Mouse (Mus musculus): ENCODE results near the gene Tdp1.
"Not testable (repeated sequence)": the region's sequence is repeated elsewhere in the genome, so short reads cannot be mapped to it uniquely, and the experiment has no call there.

Gene Tdp1

GRCm38 (mm10) chr12:99956411-99956810 is 72.1 kb downstream of the Tdp1 start:
- DNase-seq (ENCODE audit: low read depth in 2 of 2, low spot score in 2 of 2) = no peak

DNA sequence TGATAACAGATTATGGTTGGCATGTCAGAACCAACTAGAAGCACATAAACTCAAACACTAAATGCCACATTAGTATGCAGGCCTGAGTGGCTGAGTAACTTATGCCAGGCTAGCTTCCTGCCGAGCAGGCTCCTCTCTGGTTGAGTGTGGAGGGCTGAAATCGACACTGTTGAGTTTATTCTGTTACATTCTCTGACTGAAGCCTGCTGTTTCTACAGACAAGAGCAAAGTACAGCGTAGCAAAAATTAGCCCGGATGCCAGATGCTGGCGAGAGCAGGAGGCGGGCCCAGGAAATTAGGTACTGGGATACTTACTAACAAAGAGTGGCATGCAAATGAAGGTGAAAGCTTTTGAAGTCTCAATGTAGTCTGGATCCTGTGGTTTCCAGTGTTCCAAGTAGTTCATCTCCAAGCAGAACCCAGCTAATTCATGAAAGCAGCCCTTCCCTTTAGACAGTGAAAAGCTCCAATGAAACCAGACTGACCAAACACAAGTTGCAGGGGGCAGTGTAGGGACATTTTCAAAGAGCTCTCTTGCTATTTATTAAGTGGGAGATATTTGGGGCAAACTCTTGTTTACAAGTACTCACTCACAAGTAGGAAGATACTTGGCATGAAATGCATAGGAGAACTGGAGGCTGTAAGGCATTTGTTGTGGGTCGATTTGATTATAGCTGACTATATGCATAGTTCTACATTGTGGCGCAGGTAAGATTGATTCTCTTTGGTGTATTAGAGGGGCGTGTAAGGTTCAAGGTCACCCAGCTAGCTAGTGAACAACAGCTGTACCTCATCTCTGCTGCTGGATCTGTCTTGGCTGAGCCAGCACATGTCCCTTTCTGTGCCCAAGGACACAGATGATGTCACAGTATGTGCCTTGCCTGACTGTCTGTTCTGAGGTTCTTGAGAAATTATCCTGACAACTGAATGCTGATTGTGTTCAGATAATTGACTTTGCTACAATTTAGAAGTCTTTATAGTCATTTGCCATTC is 74.0 kb downstream of the Tdp1 start:
- DNase-seq (ENCODE audit: low read depth in 2 of 2, low spot score in 2 of 2) = no peak

DNA sequence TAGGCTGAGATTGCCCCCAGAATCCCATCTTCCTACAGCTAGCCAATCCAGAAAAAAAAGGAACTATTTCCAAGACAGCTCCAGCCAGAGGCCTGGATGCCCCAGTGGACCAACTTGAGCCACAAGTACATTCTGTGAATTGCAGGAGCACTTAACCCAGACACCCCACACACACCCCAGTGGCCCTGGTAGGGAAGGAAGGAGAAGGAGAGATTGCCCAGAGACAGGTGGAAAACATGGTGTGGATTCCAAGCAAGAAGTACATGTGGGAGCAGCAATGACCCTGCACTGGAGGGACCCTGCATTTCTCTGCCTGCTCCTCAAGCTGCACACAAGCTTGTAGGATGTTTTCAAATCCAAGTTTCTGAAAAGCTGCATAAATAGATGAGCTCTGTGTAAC is 75.0 kb downstream of the Tdp1 start:
- no peak for DNase-seq (ENCODE audit: low read depth in 2 of 2, low spot score in 2 of 2)

- DNase-seq (ENCODE audit: low read depth in 2 of 2, low spot score in 2 of 2) = no peak
Observed at GRCm38 (mm10) chr12:99959930-99960329, 75.6 kb downstream of the Tdp1 start.

DNA sequence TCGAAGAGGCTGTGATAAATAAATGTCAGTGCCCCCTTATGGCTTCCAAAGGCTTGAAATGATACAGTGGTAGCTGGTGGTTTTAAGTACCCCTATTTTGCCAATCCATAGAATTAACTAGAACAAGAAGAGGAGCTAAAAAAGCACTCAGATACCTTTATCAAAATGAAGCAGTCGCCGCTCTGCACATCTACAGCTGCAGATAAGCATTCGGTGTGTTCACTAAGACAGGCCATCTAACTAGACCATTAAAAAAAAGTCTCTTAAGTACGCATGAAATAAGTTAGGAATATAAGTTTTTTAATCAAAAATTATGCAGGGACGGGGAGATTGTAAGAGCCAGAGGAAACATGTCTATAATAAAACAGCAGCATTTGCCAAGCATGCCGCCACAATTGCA is 76.4 kb downstream of the Tdp1 start:
- no peak for DNase-seq (ENCODE audit: low read depth in 2 of 2, low spot score in 2 of 2)

DNA sequence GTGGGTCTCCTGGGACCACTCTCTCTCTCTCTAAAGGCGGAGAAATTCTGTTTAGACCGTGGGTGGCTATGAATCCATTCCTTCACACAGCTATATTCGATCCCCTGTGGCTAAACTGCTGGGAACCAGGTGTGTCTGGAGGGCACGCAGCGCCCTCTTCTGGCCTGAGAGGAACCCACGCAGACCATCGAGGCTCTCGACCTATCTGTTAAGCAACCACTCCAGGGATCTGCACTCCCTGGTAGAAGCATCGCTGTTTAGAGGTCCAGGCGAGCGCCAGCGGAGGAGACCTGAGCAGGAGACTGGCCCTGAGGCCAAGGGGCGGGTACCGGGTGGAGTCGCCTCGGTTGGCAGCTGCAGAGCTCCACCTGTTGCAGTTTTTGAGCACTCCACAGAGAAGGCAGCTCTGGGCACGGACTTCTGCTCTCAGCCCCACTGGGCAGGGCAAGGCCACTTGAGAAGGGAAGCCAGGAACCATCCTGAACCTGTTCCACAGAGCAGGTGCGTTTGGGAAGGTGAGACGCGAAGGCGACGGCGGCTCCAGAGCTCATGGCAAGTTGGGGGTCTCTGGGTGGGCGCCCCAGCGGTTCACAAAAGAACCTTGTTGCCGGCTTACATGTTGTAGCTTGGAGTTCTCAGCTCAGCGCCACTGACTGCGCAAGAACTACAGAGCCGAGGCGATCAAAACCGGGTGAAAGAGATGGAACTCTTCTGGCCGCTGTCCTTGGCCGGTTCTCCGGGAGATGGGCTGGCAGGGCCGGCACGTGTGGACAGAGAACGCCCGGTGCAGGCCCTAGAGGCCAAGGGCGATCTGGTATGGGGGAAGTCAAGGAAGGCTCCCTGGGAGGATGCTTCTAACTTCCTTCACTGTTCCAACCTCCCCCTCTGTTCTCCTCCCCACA is 80.2 kb downstream of the Tdp1 start, which contains the start of gene Kcnk13:
Gene Kcnk13 (plus strand): TSS at position 199 of the 902 bp plus-strand sequence.
- DNase-seq (ENCODE audit: low read depth in 2 of 2, low spot score in 2 of 2) = peak; percentile 16 to 44

DNA sequence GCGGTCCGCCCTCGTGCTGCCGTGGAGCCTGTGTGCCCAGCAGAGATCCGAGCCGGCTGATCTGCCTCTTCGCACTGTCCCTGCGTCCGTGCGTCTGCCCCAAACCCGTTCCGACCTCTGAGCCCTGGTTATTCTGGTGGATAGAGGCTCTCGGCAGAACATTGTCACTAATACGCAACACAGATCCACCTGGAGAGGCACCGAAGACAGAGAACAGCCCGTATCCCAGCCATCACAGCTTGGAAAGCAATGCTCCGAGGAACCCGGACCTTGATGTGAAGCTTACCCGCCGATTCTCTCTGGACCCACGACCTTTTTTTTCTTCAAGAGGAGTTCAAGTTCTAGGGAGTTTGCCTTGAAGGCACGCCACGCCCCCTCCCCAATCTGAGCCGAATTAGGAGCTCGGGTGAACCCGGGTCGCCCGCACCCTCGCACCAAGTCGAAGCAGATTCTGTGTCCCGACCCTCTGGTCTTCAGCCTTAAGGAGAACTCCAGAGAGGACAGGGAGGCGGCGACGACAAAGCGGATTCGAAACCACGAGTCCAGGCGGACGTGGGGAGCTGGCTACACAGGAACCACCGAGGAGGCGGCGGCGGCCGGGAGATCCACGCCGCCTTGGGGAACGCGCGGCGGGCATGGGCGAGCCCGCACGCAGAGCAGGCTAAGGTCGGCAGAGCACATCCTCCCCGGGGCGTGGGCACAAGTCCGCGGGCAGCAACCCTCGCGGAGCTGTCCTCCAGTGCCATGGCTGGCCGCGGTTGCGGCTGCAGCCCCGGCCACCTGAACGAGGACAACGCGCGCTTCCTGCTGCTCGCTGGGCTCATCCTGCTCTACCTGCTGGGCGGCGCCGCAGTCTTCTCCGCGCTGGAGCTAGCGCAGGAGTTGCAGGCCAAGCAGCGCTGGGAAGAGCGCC is 81.1 kb downstream of the Tdp1 start:
- no peak for DNase-seq (ENCODE audit: low read depth in 2 of 2, low spot score in 2 of 2)

DNA sequence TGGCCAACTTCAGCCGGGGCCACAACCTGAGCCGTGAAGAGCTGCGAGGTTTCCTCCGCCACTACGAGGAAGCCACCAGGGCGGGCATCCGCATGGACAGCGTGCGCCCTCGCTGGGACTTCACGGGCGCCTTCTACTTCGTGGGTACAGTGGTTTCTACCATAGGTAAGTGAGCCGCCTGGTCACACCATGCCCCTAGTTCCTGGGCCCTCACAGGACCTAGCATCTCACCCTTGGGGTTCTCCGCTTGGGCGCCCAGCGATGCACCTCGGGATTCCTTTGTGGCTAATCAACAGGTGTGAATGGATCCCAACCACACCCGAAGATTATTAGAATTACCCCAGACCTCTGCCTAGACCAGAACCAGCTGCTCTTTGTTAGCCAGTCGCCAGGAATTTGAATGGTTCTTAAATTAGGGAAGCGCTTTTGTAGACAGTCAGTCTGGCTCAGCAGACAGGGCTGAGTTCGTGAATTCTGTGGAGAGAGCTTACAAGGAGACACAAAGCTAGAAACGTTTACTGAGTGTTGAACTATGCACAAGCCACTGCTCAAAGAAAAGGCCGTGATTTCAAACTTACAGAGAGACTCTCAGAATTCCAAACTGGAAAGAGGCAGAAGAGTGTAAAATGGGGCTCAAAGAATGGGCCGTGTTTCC is 81.9 kb downstream of the Tdp1 start:
- DNase-seq (ENCODE audit: low read depth in 2 of 2, low spot score in 2 of 2) = no peak

DNA sequence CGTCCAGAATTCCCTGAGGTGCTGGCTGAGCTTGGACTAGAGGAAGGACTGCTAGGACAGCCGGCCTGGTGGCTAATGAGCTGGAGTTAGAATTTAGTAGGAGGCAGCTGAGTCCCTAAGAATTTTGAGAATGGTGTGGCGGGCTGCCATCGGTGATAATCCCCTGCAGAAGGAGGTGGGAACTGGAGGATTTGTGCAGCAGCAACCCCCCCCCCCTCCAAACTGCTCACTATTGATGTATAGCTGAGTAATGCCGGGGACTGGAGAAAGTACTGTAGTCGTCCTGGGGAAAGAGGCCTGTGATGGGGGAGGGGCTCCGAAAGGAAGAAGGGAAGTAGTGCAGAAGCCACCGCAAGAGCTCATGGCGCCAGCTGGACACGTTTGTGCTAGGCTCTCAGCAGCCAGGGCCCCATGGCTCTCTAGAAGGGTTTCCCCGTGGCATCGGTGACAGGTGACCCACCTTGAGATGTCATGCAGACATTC is 82.6 kb downstream of the Tdp1 start:
- DNase-seq (ENCODE audit: low read depth in 2 of 2, low spot score in 2 of 2) = no peak

DNA sequence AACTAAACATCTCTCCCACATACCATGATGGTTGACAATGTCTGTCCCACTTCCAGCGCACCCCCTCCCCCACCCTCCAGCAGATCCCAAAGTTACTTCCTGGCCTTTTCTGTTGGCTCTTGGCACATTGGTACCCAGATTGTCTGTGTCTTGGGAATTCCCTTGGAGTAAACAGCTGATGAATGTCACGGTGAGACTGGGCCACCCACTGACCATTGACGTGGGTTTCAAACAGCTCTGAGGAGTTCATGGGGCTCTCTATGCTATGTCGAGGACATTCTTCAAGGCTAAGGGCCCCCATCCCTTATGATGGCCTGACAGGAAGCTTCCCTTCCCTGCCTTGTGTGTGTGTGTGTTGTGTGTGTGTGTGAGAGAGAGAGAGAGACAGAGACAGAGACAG is 85.6 kb downstream of the Tdp1 start:
- no peak for DNase-seq (ENCODE audit: low read depth in 2 of 2, low spot score in 2 of 2)

GRCm38 (mm10) chr12:99971205-99971894 is 87.0 kb downstream of the Tdp1 start:
- DNase-seq (ENCODE audit: low read depth in 2 of 2, low spot score in 2 of 2) = not testable (repeated sequence)

DNA sequence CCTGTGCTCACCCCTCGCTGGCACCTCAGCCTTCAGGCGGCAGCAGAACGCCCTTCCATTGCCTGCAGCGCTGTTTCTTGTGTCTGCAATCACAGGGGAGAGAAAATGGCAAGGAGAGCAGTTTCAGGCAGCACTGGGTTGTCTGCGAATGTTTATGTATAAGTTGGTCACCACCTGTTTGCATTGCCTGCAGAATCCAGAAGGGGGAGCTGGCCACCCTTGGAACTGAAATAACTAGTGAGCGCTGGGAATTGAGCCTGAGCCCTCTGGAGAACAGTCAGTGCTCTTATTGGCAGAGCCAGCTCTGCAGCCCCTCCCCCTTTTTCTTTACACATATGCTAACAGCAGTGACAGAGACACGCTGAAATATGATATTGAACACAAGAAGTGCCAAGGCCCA is 88.5 kb downstream of the Tdp1 start:
- no peak for DNase-seq (ENCODE audit: low read depth in 2 of 2, low spot score in 2 of 2)

DNA sequence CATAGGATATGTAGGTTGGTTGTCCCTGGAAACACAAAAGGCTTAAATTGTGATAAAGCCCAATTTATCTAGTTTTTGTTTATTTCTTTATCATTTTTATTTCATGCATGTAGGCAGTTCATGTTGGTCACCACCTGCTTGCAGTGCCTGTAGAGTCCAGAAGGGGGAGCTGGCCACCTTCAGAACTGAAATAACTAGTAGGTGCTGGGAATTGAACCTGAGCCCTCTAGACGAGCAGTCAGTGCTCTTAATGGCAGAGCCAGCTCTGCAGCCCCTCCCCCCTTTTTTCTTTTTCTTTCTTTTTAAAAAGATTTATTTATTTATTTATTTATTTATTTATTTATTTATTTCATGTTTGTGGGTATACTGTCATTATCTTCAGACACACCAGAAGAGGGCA is 89.3 kb downstream of the Tdp1 start:
- DNase-seq (ENCODE audit: low read depth in 2 of 2, low spot score in 2 of 2) = no peak

DNA sequence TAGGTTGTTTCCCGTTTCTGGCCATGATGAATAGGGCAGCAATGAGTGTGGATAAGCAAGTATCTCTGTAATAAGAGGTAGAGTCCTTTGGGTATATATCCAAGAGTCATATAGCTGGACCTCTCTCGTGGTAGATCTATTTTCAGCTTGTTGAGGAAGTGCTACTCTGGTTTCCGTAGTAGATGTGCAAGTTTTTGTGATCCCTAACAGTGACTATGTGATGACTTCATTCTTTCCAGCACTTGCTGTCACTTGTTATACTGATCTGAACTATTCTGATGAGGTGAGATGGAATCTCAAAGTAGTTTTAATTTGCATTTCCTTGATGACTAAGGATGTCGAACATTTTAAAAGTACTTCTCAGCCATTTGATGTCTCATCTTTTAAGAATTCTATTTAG is 95.2 kb downstream of the Tdp1 start:
- DNase-seq (ENCODE audit: low read depth in 2 of 2, low spot score in 2 of 2) = no peak

DNA sequence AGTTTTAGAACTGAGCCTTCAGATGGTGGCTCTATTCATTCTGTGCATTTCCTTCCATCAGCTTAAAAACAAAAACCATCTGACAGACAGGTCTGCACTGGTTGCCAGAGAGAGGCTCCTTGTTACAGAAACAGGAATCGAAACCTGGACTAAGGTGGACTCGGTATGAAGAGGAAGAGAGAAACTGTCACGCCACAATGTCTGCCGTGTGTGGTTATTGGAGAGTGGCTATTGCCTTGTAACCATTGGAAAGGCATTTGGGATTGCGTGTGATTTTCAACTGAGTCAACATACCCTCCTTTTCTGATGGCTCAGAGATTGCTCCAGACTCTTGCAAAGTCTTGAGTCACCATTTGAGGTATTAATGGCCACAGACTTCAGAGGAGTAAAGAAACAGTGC is 102.5 kb downstream of the Tdp1 start:
- no peak for DNase-seq (ENCODE audit: low read depth in 2 of 2, low spot score in 2 of 2)

GRCm38 (mm10) chr12:99988144-99988543 is 103.8 kb downstream of the Tdp1 start:
- DNase-seq (ENCODE audit: low read depth in 2 of 2, low spot score in 2 of 2) = no peak

- no peak for DNase-seq (ENCODE audit: low read depth in 2 of 2, low spot score in 2 of 2)
Observed at GRCm38 (mm10) chr12:99992362-99992862, 108.1 kb downstream of the Tdp1 start.

GRCm38 (mm10) chr12:99993146-99993890 is 109.0 kb downstream of the Tdp1 start:
- no peak for DNase-seq (ENCODE audit: low read depth in 2 of 2, low spot score in 2 of 2)

DNA sequence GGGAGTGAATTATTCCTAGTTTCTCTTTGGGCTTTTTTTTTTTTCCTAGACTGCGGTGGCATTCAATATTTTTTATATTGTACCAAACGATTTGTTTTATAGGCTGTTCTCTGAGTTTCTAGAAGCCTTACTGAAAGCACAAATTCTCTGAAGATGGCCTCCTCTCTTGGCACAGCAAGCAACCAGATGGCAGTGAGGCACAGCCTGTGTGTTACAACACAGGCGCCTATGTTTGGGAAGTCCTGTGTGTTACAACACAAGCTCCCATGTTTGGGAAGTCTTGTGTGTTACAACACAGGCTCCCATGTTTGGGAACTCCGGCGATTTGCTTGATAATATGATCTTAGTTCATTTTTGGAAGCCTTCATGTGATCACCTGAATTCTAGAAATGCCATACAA is 111.6 kb downstream of the Tdp1 start:
- DNase-seq (ENCODE audit: low read depth in 2 of 2, low spot score in 2 of 2) = no peak
